Mouse (Mus musculus) gastrocnemius, adult 8-10 months (tissue): ENCODE data around the gene Adprm. TPM values are rescaled to one million over a fixed set of nuclear protein-coding genes. Genes with fewer than 3 reads are reported as not detected.

Experiments
- DNase-seq, 2 experiments: peaks; one replicate each; pipeline ENCODE4 v3.0.0; 2022; ENCODE audit warnings: low spot score in 2 of 2
- total RNA-seq, 4 experiments: library from RNA; stranded (reverse); gene quantifications; 2 replicates each; pipeline ENCODE4 v1.2.4; 2022

The Adprm gene
- total RNA-seq, 4 experiments from 2014 or later = 6.0 to 9.4 (median 6.5) TPM

DNA sequence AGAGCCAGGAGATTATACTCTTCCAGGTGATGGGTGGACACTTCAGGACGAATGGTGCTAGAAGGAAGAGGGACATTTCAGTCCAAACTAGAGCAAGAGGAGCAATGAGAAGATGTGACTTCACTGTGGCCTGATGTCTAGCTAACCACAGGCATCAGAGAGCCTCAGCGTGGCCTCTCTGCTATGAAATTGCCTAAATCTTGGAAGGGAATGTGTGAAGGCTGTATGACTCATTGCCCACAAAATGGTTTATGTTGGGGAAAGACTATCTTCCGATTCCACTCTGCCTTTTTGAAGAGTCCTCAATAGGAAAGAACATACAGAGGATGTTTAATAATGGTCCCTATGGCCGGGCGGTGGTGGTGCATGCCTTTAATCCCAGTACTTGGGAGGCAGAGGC, 24.4 kb upstream of the Adprm start:
- DNase-seq = no peak

DNA sequence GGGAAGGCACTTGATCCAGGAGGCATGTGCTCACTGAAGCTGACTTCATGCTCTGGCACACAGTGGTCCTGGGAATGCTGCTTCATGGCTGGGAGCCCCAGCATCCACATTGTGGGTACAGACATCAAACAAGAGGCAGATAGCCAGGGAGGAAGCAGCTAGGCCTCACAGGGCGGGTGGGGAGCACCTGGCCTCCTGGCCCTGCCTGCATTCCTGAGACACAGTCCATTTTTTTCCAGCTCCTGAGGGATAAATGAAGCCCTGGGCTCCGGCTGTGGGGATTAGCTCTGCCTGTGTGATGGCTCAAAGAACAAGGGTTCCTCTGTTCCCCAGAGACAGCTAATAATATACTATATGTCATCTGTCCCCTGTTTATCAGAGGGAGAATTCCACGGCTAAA, 22.6 kb upstream of the Adprm start:
- no peak for DNase-seq

DNA sequence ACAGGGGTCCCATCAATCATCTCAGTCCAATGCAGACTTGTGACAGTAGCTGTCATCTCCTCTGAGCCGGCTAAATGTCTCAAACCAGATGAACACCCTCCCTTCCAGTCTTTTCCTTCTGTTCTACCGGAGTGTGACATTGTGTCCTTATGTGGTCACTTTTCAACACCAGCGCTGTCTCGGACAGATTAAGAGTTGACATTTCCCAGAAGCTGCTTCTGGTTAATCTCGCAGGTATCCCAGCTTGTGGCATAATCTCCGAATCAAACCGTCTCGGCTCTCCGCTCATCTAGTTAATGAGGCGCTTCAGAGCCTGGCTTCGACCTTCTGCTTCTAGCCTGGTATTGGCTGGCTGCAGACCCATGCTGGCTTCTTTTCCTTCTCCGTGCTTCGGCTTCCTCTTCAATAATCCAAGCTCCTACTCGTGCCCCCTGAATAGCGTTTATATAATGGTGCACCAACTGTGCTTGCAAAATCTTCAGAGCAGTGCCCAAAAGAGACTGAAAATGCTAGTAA, 20.3 kb upstream of the Adprm start:
- DNase-seq = no peak

DNA sequence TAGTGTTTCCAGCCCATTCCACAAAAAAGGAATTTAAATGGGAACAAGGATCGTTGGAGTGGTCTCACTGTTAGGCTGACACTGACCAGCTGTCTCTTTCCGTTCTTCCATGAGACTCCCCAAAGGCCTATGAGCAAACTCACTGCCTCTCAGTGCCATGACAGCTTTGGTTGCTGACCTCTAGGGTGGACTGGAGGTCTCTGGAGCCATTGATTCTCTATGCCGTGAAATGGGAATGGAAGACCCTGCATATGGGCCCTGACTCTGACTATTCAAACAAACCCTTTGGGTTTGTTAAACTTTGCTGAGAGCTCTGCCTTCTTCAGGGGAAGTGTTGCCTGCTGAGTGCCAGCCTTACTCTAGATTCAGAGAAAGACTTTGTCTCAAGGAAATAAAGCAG, 15.3 kb upstream of the Adprm start:
- DNase-seq = no peak

DNA sequence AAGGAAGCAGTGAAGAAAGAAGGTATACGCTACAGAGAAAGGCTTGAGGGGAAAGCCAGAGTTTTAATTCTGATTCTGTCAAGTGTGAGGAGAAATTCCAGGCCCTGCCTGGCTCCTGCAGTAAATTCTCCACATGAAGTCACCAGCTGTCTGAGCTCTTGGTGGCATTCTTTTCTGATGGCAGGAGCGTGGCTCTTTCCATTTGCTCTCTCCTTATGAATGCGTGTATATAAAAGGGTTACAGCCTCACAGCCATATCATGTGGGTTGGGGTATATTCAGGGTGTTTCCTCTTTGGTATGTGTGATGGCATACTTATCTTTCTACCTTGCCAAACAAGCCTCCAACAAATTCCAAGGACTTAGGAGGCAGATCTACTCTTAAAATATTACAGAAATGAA, 10.3 kb upstream of the Adprm start:
- no peak for DNase-seq

DNA sequence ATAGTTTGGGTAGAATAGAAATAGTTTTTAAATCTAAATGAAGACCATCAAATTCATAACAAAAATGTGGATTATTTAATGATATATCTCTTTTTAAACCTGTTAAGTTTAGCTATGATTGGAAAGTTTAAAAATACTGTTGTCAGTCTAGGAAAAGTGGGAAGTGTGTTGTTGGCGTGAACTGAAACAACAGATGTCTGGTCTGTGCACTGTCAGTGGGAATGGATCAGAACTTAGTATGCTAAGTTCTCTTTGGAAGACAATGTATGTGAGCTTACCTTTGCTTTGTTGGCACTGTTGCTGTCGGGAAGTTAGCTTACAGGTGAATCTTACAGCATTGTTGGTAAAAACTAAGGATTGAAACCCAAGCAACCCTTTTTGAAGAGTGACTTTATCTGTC, 8.9 kb upstream of the Adprm start:
- no peak for DNase-seq

DNA sequence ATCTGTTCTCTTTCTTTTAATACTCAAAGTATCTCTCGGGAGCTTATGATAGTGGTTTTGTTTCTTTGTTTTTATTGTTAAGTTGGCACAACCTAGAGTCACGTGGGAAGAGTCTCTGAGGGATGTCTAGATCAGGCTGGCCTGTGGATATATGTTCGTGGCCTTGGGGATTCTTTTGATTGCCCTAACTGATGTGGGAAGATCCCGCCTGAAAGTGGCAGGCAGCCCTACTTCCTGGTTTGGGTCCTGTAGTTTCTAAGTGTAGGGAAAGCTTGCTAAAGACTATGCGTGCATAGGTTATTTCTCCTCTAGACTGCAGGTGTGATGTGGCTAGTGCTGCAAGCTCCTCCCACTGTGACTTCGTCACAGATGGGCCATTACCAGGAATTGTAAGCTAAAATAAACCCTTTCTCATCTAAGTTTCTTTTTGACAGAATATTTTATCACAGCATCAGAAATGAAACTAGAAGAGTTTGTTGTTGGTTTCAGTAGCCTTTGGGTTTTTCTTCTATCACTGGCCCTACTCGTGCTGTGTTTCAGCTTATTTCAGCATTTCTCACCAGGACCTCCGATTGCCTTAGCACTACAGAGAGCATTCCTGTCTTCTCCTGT, 2.5 kb upstream of the Adprm start:
- DNase-seq = no peak

DNA sequence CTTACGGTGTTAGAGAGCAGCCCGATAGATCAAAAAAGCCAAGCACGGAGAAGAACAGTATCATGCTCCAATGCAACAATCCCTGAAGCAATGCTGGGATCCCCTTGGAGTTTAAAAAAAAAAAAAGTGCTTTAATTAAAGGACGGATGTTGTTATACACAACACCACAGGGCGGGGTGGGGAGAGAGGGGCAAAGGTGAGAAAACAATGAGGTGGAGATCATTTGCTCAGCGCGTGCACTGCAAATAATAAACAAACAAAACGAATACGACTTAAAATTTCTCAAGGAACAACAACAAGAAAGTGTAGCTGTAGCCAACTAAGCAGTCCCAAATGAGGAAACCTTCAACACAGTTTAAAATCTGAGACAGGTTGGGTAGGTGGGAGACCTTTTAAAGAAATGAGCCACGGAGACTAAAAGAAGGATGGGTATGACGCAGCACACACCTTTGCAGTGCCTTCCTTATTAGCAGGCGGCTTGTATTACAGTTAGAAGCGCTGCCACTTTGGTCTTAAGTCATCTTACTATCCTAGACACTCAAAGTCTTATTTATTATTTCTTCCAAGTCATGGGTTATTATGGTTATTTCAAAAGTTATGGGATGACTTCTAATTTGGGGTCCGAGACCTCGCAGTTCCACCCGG, 596 bp downstream of the Adprm start:
- no peak for DNase-seq

DNA sequence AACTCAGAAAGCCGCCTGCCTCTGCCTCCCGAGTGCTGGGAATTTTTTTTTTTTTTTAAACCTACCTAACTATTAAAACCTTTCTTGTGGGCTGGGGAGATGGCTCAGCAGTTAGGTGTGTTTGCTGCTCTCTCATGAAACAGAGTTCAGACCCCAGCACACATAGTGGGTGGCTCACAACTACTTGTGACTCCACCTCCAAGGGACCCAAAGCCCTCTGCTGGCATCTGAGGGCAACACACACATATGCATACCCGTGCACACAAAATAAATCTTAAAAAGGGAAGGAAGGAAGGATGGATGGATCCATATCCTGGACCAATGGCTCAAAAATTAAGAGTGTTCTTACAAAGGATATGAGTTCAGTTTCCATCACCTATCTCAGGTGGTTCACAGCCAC, 3.1 kb downstream of the Adprm start:
- no peak for DNase-seq

DNA sequence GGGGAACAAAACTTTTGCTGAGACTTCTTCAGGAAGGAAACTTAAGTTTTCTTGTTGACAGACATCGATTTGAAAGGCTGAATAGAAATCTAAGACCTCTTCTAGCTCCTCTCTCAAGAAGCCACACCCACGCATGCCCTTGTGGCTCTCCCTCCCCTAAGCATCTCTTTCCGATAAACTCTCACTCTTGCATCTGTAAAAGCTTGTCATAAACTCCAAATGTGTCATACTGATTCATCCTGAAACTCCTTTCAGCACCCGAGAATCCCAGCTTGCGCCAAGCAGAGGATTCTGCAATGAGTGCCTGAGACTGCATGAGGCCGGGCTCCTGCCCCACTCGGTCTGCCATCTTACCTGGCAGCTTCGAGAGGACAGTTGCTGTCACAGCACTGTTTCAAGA, 3.9 kb downstream of the Adprm start:
- no peak for DNase-seq

DNA sequence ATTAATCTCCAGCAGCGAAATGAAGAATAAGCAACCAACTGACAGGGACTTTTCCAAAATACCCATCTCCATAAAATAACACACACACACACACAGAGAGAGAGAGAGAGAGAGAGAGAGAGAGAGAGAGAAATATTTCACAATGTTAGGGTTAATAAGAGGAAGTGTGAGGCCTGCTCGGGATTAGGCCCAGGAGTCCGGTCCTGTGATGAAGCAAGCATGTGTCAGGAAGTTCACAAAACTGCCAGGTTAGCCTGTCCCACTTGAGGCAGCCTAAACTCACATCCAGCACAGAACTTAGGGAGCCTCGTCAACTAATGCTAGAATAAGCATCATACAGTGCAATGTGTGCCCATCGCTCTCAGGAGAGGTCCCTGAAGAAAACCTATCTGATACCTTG, 5.2 kb downstream of the Adprm start:
- DNase-seq = no peak

DNA sequence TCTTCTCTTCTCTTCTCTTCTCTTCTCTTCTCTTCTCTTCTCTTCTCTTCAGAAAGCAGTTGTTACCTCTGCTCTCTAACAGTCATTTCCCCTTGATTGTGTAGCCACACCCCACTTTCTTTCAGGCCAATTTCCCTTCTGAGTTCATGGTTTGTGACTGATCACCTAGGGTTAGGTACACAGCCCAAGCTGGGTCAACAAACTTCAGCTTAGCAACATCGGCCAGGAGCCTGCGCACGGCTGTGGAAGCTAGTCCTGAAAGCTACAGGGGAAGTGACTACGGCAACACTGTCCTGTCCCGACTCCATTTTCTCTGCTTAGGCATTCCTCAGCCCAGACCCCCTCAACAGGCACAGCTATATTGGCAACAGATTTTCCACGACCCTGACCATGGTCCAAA, 7.4 kb downstream of the Adprm start:
- no peak for DNase-seq

DNA sequence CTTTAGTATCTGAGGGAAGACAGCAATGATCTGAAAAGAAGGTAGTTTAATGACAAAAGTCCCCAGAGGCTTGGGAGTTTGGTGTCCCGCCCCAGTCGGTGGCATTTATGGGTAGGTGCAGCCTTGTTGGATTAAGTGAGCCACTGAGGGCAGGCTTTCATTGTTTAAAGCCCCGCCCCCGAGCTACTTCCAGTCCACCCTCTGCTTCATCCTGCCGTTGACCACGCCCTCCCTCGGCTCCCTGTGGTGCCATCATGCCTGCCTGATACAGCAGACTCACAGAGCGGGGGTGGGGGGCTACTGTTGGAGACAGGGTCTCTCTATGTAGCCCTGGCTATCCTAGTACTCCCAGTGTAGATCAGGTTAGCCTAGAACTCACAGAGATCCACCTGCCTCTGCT, 9.4 kb downstream of the Adprm start:
- no peak for DNase-seq

DNA sequence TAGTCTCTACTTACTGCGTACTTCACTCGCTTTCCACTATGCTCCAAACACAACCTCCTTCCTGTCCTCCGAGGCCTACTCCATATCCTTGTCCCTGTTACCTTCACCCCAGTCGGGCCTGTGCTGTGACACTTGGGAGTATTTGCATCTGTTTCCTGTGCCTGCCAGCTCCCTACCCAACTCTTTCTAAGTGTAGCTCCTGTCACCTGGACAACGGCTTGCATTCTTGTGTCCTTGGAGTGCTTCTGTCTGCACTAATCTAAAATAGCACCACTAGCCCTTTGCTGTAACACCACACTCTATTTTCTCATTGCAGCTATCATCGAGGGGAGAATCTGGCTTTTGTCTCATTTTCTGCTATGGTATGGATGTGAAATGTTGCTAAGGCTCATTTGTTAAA, 11.9 kb downstream of the Adprm start:
- DNase-seq = no peak

DNA sequence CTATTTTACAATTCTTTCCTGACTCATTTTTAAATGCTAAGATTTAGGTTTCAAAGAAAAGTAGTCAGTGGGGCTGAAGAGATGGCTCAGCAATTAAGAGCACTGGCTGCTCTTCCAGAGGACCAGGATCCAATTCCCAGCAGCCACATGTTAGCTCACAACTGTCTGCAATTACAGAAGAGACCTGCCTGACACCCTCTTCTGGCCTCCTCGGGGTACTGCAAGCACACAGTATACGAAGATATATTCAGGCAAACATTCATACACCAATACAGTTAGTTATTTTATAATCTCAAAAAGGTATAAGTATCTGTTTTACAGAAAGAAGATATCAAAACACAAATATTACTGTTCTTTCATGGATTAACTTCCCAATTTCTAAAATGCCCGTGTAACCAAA, 12.6 kb downstream of the Adprm start:
- no peak for DNase-seq

DNA sequence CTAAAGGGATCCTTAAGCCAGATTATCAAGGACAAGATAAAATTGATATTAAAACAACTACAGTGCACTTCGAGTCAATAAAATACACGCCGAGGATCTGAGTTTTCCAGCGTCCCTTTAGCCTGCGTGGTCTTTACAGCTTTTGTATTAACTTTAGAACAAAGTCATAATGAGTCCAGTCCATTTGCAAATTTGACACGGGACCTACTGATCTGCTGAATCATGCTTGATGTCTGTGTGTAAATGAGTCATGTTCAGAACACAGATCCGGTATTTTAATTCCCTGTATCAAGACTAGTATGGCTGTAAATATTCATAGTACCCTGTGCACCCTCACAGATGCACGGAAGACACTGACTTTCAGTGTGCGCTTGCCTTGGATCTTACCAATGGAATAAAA, 15.5 kb downstream of the Adprm start:
- DNase-seq = no peak

DNA sequence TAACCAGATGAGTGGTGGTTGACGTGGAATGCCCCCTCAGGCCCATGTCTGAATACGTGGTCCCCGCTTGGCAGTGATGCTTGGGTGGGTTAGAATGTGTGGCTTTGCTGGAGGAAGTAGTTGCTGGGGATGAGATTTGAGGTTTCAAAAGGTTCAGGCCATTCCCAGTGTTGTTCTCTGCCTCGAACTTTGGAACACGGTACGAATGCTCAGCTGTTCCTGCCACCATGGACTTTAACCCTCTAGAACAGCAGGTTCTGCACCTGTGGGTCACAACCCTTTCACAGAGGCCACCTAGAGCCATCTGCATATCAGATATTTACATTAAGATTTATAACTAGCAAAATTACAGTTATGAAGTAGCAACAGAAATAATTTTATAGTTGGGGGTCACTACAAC, 16.2 kb downstream of the Adprm start:
- no peak for DNase-seq

DNA sequence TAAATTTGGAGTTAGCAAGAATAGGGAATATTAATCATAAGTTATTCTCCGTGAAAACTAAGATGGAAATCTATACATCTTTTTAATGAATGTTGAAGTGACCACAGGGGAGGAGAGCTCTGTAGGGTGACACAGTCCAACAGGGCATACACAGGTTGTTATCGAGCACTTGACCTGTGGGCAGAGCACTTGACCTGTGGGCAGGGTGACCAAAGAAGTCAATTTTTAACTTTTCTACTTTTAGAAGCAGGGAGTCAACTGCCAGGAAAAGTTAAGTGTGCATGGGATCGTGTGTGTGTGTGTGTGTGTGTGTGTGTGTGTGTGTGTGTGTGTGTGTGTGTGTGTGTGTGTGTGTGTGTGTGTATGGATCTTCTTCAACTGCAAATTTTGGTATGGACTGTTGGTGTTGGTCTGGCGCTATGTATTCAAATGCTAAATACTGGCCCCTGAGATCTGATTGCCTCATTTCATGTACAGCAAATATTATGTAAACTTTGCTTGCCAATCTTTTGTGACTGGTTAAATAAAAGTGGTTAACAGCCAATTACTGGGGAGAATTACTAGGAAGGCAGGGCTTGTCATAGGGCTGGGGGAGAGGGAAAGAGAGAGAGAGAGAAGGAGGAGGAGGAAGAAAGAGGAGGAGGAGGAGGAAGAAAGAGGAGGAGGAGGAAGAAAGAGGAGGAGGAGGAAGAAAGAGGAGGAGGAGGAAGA, 17.5 kb downstream of the Adprm start:
- DNase-seq = no peak

DNA sequence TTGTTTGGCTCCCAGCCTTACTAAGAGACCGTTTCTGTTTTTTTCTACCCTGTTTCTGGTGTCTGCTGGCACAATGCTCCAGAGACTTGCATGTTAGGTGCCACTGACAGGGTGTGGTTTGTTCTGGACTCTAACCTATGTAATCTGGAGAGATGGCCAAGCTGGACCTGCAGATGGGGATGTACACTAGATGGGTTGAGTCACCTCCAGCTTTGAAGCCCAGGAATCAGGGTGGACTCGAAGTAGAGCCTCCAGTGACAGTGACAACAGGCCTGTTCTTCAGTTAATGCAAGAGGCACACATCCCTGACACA, 20.8 kb downstream of the Adprm start:
- no peak for DNase-seq

DNA sequence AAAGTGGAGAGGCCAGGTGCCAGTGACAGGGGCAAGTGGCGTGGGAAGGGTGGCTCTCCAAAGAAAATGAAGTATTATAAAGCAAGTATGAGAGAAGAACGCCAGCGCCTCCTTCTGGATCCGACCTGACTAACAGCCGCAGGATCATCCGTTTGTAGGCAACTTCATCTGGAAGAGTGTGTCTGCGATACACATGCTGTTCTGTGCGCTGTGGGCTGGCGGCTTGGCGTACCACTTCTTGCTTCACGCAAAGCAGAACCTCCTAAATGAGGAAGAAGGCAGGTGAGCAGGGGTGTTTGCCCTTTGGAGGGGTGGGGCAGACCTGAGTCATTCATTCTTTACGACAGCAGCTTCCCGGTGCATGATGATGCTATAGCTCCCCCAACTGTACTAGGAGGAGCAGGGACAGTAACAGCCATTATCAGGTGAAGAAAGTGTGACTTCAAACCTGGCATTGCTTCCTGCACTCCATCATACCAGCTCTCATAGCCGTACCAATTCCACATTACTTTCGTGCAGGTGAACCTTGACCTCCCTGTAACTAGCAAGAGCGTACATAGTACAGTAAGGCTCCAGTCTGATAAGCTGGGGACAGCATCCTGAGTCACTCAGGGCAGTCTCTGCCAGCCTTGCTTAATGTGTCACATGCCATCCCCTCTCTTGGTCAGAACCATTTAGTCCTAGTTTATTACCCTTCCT, 21.3 kb downstream of the Adprm start:
- no peak for DNase-seq

DNA sequence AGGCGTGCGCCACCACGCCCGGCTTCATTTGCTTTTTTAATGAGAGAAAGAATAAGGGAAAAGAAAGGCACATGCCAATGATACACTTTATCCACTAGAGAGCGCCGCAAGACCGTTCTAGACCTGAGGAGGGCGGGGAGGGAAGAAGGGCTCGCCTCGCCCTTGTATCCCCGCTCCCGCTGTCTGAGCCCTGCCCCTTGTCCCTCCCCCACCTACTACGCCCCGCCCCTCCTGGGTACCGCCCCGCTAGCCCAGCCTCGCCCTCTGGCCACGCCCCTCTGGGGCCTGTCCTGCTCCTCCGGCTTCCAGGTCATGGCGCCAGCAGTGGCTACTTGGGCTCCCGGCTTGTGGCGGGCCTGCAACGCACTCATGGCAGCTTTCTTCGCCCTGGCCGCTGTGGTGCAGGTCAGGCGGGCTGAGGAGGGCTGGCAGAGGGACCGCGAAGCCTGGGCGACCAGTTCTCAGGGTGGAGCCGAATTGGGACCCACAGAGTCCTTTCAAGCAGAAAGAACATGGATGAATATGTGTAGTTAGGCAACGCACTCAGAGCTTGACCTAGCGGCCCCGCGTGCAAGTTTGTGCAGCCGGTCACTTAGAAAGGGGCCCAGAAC, 27.4 kb downstream of the Adprm start, which contains the start of gene Tmem220:
Gene Tmem220, plus strand, starts transcription at position 288 of the 611 bp plus-strand sequence.
- peak; percentile 83 to 91 for DNase-seq

DNA sequence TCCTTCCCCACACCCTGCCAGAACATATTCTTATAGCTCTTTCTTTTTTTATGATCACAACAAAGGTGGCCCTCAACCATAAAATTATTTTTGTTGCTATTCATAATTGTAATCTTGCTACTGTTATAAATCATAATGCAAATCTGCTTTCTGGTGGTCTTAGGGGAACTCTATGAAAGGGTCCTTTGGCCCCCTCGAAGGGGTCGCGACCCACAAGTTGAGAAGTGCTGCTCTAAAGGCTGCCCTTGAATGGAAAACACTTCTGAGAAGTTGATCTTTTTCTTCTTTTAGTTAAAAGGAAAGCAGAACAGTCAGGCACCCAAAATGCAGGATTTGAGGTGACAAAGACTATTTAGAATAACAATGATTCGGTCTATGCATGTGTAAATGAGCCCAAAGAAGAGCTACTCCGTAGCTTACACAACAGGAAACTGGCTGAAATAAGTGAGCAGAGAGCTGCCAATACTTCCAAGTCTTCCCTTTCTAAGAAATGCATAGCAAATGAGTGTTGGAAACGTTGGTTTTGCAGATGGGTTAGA, 28.5 kb downstream of the Adprm start:
- no peak for DNase-seq
